Mouse (Mus musculus) E14TG2a.4 (cell line): Measurements from ENCODE around the gene Shf.
"Not testable (repeated sequence)": the region's sequence is repeated elsewhere in the genome, so short reads cannot be mapped to it uniquely, and the experiment has no call there.

ENCODE experiments used
- H3K27me3 ChIP-seq: 2 replicates; pipeline ENCODE4 v1.6.1; 2014; ENCODE audit warnings: low read length, control low read depth; ENCODE audit not compliant: insufficient read depth
- H3K36me3 ChIP-seq: 2 replicates; pipeline ENCODE4 v1.6.1; 2014; ENCODE audit warnings: low read length, control low read depth; ENCODE audit not compliant: insufficient read depth
- H3K4me1 ChIP-seq: replicated peaks from 2 replicates; pipeline ENCODE4 v1.6.1; 2014; ENCODE audit warnings: low read depth, low read length, control low read depth
- H3K4me3 ChIP-seq: replicated peaks from 2 replicates; pipeline ENCODE4 v1.5.1; 2014; ENCODE audit warnings: mild to moderate bottlenecking, low read length
- H3K9me3 ChIP-seq: 2 replicates; pipeline ENCODE4 v1.6.1; 2014; ENCODE audit warnings: low read length, control low read depth
- CTCF ChIP-seq: conservative IDR thresholded peaks from 2 replicates; pipeline ENCODE4 v1.5.1; 2014; ENCODE audit warnings: low read length
- NANOG ChIP-seq: IDR thresholded peaks from 2 replicates; pipeline ENCODE4 v1.6.1; 2014; ENCODE audit warnings: borderline replicate concordance, low read length, mixed read lengths
- POU5F1 ChIP-seq: IDR thresholded peaks from 2 replicates; pipeline ENCODE4 v1.6.1; 2014; ENCODE audit warnings: low read length, borderline replicate concordance

Shf gene

DNA sequence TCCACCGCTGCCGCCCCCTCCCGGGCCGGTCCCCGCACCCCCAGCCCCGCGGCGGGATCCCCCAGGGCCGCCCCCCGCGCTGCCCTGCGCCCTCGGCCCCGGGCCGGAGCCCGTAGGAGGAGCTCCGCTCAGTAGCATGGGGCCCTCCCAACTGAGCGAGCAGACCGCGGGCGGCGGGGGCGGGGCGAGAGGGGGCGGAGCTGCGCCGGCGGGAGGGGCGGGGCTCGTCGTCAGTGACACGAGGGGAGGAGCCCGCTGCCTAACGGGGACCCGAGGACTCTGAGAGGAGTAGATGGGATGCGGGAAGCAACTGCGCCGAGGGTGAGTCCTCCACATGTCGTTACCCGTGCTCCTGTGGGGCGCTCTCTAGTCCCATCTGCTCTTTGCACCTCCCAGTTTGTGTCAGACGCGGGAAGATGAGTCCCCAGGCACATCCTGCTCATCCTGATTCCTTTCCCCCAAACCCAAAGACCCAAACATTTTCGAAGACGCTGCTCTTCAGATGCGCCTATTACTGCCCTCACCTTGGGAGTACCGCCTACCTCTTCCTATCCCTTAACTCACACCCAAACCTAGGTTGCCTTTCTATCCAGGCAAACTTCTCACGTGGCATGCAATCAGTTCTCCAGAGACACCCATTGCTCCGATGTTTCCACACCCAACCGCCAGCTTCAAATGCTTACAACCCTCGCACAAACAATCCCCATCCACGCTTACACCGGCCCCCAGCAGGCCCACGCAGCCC, at the start of gene Shf:
TSS of gene Shf (minus strand) at position 168 of the 745 bp plus-strand sequence.
- Histone ChIP-seq H3K4me3 (peak within 1 kb of the TSS; percentile 88), H3K4me1 (peaks cover 74% of the 10 kb centered on the region), H3K9me3 (no peaks in the 10 kb centered on the region), H3K36me3 (peaks cover 20% of the 10 kb centered on the region), H3K27me3 (peaks cover 3% of the 10 kb centered on the region; the same call in 1 of the 2 replicates)
- TF ChIP-seq POU5F1: no peak
- no peak for TF ChIP-seq NANOG
- no peak for TF ChIP-seq CTCF

DNA sequence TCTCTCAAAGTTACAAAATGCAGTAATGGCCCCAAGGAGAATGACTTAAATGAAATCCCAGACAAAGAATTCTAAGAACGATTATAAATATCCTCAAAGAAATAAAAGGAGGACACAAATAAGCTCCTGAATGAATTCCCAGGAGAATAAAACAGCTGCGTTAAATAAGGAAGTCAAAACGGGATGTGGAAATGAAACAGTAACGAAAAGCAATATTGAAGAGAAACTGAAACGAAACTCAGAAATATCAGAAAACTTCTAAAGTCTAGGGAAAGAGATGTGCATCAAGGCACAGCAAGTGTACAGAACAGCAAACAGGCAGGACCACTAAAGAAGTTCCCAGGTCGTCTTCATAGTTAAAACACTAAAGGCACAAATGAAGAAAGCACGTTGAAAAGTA, 40.0 kb upstream of the Shf start:
- H3K4me3 ChIP-seq: no peak overlapping the region
- no peaks in the 10 kb centered on the region for H3K36me3 ChIP-seq
- H3K4me1 ChIP-seq: no peaks in the 10 kb centered on the region
- H3K27me3 ChIP-seq: no peaks in the 10 kb centered on the region
- H3K9me3 ChIP-seq: no peaks in the 10 kb centered on the region
- TF ChIP-seq NANOG (no peak), POU5F1 (no peak), CTCF (no peak)

DNA sequence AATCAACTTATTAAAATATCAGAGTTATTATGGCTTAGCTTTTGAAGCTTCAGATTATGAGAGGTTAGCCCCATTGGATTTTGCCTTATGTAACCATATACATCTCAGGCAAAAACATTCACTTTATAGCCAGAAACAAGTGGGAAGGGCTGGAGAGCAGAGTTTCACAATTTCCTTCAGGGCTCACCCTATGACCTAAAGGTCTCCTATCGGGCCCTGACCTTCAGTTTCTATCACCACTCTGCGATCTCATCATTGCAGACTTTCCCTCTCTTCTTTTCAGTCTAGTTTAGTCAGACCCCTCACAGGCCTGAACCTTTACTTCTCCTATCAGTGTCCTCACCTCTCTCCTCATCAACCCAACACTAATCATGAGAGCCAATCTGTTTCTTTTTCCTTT, 38.6 kb upstream of the Shf start:
- no peaks in the 10 kb centered on the region for H3K36me3 ChIP-seq
- no peaks in the 10 kb centered on the region for H3K27me3 ChIP-seq
- H3K9me3 ChIP-seq: no peaks in the 10 kb centered on the region
- no peak for TF ChIP-seq POU5F1
- TF ChIP-seq CTCF: no peak
- no peak for TF ChIP-seq NANOG
- H3K4me1 ChIP-seq: no peaks in the 10 kb centered on the region
- no peak overlapping the region for H3K4me3 ChIP-seq

DNA sequence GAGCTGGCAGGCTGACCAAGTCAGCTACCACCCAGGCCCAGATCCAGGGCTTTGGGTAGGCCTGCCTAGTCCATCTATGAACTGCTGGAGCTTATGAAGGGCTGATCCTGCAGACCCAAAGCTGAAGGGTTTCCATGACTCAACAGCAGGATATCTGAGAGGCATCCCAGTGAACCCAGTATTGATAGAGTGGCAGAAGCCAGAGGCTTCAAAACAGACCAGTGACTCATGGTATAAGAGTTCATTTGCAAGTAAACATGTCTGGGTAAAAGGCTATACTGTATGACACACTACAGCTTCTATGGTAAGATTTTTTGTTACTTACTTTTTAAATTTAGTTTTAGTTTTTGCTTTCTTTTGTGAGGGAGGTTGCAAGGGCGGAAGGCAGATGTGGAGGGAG, 27.2 kb upstream of the Shf start:
- Histone ChIP-seq H3K4me3 (no peak overlapping the region), H3K4me1 (no peaks in the 10 kb centered on the region), H3K9me3 (peaks cover 5% of the 10 kb centered on the region), H3K36me3 (no peaks in the 10 kb centered on the region), H3K27me3 (no peaks in the 10 kb centered on the region)
- TF ChIP-seq POU5F1 (no peak), CTCF (no peak), NANOG (no peak)

GRCm38 (mm10) chr2:122387135-122387534, 18.2 kb upstream of the Shf start:
- peaks cover 16% of the 10 kb centered on the region for H3K9me3 ChIP-seq
- not testable (repeated sequence) for H3K4me1 ChIP-seq, H3K36me3 ChIP-seq, H3K27me3 ChIP-seq, H3K4me3 ChIP-seq

DNA sequence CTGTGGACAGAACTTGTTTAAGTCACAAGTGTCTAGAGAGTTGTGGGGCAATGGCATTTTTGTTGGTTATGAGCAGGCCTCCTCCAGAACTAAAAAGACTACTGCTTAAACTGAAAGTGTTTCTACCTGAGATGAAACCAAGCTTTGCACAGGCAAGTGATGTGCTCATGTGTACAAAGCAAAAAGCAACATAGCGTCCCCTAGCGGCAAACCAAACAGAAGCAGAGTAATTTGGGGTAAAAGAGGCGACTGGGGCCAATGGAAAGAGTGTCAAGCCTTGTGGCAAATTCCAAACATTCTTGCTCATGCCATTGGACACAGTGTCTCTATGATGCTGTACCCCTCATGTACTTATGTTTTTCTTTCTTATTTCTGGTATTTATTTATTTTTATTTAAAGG, 16.1 kb upstream of the Shf start:
- H3K36me3 ChIP-seq: no peaks in the 10 kb centered on the region
- no peaks in the 10 kb centered on the region for H3K27me3 ChIP-seq
- H3K4me3 ChIP-seq: no peak overlapping the region
- H3K4me1 ChIP-seq: peaks cover 5% of the 10 kb centered on the region; the same call in 1 of the 2 replicates
- no peak for TF ChIP-seq POU5F1
- TF ChIP-seq NANOG: no peak
- TF ChIP-seq CTCF: no peak
- peaks cover 7% of the 10 kb centered on the region for H3K9me3 ChIP-seq

DNA sequence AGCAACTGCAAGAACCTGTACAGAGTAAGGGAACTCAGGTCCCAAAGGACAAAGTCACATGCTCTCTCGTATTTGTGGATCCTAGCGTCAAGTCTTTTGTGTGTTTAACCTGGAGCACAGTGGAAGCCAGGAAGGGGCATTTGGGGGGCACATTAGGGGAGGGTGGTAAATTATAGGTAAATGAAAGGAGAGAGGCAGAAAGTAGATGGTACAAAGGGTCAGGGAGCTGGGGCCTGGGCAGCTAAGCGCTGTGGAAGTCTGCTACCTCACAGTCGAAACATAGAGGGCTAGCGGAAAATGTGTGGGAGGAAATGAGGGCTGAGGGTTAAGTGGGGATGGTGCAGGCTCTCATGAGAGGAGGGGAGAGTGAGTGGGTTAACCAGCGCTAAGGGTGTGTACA, 13.2 kb upstream of the Shf start:
- Histone ChIP-seq H3K36me3 (no peaks in the 10 kb centered on the region), H3K4me1 (peaks cover 13% of the 10 kb centered on the region), H3K4me3 (no peak overlapping the region), H3K27me3 (no peaks in the 10 kb centered on the region), H3K9me3 (no peaks in the 10 kb centered on the region)
- no peak for TF ChIP-seq CTCF
- TF ChIP-seq NANOG: no peak
- no peak for TF ChIP-seq POU5F1

DNA sequence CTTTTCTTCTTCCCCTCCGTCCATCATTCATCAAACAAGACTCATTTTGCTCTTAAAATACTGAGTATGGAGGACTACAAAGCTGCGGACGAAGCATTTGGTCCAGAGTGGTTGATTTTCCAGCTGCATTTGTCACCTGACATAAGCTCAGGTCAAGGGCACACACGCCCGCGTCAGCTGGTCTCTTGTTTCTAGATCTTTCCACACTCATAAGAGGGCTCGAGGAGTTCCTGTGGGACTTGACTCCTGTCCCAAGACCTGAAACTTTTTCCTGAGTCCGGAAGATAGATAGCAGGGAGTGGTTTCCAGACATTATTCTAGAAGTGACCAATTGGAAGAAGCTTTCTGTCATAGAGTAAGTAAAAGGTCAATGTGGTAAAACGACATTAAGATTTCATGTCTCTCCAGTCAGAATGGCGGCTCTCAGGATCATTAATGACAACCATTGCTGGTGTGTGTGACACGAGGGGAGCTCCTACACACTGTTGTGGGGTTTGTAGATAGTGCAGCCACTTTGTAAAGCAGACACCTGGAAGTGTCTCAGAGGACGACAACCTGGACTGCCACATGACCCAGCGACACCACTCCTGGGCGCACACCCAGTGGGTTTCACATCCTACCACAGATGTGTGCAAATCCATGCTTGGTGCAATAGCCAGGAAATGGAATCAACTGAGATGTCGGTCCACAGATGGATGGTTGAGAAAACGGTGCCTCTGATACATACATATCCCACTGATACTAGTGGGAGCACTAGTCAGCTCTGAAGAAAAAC, 12.6 kb upstream of the Shf start:
- Histone ChIP-seq H3K4me1 (peaks cover 13% of the 10 kb centered on the region), H3K9me3 (no peaks in the 10 kb centered on the region), H3K4me3 (no peak overlapping the region), H3K27me3 (no peaks in the 10 kb centered on the region), H3K36me3 (no peaks in the 10 kb centered on the region)
- TF ChIP-seq CTCF (no peak), POU5F1 (no peak), NANOG (no peak)

DNA sequence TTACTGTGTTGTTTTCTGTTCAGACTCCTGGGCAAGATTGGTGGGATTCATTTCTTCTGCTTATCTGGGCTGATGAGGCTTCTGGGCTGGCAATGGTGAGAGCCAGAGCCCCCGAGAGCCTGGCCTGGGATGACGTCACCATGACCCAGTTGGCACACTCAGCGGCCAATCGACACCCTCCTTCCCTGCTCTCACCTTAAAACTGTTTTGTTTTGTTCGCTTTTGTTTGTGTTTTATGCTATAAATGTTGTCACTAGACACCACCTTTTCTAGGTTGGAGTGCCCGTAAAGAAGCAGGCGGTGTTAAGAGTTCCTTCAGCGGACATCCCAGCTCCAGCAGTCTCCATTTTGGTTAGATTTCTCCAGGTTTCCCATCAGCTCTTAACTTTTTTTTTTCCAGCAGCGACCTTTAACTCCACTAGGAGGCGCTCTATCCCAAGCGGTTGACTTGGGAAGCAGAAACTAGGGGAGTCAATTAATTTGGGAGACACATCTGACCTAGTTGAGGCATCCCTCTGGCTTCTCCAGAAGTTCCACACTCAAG, 11.9 kb upstream of the Shf start:
- H3K4me3 ChIP-seq: no peak overlapping the region
- H3K27me3 ChIP-seq: no peaks in the 10 kb centered on the region
- H3K4me1 ChIP-seq: peaks cover 16% of the 10 kb centered on the region
- TF ChIP-seq CTCF (peak; percentile 97), POU5F1 (no peak)
- no peaks in the 10 kb centered on the region for H3K36me3 ChIP-seq
- no peaks in the 10 kb centered on the region for H3K9me3 ChIP-seq
